Mouse (Mus musculus): ENCODE measurements around the gene Mrap2.

DNA sequence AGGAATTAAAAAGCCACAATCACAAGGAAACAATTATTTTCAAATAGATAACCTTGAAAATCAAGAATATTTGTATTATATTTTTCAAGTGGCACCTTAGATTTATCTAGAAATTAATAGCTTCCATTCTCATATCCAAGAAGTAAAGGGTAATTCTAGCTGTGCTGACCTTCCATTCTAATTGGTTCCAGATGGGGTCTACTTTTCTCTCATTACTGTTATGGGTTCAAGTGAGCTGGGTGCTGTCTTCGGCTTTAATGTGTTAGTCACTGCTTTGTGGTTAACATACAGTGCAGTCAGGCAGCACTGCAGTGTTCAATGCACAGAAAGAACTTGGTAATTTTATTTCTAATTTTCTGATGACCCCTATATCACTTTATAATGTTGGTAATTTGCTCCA is 49.6 kb downstream of the Mrap2 start:
- no peak for TF ChIP-seq CTCF (IDR thresholded peaks at IDR 0.05; ENCODE audit: control insufficient read depth, insufficient read depth, low read length)
- no peak for TF ChIP-seq POLR2A (IDR thresholded peaks at IDR 0.05; ENCODE audit: borderline replicate concordance, control insufficient read depth, low read depth, low read length)
